Mouse (Mus musculus) layer of hippocampus, adult 9-11 months (tissue): ENCODE data around the gene Grik1.

Source experiments
- DNase-seq: peaks from one replicate; pipeline ENCODE4 v3.0.0; 2022

Gene Grik1

GRCm38 (mm10) chr16:87851550-87851949 is 438.5 kb downstream of the Grik1 start:
- no peak for DNase-seq

GRCm38 (mm10) chr16:87848799-87849198 is 441.3 kb downstream of the Grik1 start:
- DNase-seq = no peak
